Mouse (Mus musculus) left cerebral cortex, adult 9 months (tissue): ENCODE measurements around the gene Syvn1.

Source experiments
- DNase-seq, 2 experiments: peaks; one replicate each; pipeline ENCODE4 v3.0.0; 2022; ENCODE audit warnings: low spot score in 2 of 2

Syvn1 gene

GRCm38 (mm10) chr19:6067724-6068415, 21.5 kb downstream of the Syvn1 start, which contains the start of gene Tm7sf2:
Gene Tm7sf2, minus strand, starts transcription at chr19:6068373.
- peak in 1 of 2 experiments; percentile 86 for DNase-seq

DNA sequence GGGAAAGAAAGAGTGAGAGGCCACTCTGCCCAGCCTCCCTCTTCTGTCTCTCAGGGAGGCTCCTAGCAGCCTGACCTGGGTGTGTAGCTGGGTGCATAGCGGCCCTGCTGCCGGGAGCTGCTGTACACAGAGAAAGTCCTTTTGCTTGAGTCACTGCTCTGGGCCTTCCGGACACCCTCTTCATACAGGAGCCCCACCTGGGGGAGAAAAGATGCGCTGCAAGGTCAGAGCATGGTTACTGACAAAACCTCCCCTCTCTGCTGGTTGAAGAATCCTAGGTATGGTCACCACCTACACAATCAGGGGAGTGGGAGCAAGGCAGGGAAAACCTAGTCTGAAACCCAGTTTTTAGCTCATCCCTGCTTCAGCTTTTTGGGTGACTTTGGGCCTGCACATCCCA, 22.6 kb downstream of the Syvn1 start:
- DNase-seq = no peak

DNA sequence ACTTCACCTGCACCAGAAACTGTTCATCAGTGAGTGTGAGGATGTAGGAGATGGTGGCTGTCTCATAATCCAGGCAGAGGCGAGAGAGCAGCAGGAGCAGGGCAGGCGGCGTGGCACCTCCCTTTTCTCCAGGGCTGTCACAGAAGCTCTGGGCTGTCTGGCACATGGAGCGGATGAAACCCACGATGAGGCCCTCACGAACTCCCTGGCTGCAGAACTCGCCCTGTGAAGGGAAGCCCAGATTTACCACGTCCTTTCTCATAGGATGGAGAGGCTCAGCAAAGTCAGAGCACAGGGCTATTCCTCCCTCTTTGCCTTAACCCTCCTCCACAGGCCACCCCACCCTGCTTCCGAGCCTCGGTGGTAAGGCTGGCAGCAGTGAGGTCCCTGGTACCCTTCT, 23.5 kb downstream of the Syvn1 start:
- DNase-seq = no peak

DNA sequence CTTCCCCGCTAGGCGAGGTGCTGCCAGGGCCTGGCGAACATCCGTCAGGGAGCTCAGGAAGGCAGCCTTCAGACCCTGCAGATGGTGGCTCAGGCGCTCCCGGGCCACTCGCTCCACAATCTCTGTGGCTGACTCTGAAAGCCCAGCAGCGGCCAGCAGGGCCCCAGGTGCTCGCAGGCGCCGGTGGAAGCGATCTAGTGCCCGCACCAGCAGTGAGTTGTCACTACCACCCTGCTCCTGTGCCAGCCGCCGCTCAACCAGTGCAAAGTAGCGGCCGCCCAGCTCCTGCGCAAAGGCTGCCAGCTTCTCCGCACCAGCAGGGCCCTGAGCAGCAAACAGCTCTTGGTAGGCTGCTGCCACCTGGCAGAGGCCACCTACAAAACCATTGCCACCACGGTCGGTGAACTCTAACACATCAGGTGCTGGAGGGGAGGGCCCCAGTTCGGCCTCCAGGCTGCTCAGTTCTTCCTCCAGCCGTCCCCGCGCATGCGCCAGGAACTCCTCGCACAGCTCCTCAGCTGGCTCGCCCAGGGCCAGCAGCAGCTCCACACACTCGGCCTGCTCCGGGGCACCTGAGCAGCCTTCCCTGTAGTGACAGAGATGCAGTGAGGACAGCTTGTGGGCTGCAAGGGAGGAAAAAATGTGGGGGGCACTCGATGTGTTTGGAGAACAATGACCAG, 24.3 kb downstream of the Syvn1 start:
- no peak for DNase-seq

DNA sequence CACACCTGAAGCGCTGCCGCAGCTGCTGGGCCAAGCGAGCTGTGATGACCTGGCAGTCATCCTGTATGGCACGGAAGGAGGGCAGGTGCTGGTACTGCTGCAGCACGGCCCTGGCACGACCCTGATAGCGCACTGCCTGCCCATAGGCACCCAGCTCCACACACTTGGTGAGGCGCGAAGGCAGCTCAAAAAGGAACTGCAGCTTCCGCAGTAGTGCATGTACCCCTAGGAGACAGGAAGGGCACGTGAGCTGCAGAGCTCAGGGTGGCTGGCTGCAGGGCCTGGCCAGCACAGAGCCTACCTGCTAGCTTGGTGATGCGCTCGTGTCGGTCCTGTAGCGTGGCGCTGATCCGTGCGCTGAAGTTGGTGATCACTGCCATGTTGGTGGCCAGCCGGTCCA, 24.9 kb downstream of the Syvn1 start:
- DNase-seq = no peak

- no peak for DNase-seq
These were observed 27.5 kb downstream of the Syvn1 start for GRCm38 (mm10) chr19:6073889-6074288.

GRCm38 (mm10) chr19:6076564-6077393, 30.4 kb downstream of the Syvn1 start, which contains the start of gene Vps51:
Gene Vps51, minus strand, starts transcription at chr19:6077231.
- peak in 1 of 2 experiments; percentile 92 for DNase-seq

- no peak for DNase-seq
These were observed 33.7 kb downstream of the Syvn1 start, which contains the start of gene Tmem262 for GRCm38 (mm10) chr19:6079983-6080480. Gene Tmem262, plus strand, starts transcription at chr19:6080033.

- DNase-seq = no peak
These were observed 35.8 kb downstream of the Syvn1 start, which contains the start of gene Gm28374 for GRCm38 (mm10) chr19:6082156-6082555. Gene Gm28374, minus strand, starts transcription at chr19:6082256.

GRCm38 (mm10) chr19:6084478-6085248, 38.3 kb downstream of the Syvn1 start, which contains the start of the genes Zfpl1 and Cdca5:
Gene Zfpl1, minus strand, starts transcription at chr19:6084956.
Gene Cdca5, plus strand, starts transcription at chr19:6084983.
- DNase-seq = peak; percentile 94 to 97

GRCm38 (mm10) chr19:6085417-6085879, 39.1 kb downstream of the Syvn1 start:
- DNase-seq = no peak

- no peak for DNase-seq
These were observed 42.5 kb downstream of the Syvn1 start for GRCm38 (mm10) chr19:6088841-6089240.

DNA sequence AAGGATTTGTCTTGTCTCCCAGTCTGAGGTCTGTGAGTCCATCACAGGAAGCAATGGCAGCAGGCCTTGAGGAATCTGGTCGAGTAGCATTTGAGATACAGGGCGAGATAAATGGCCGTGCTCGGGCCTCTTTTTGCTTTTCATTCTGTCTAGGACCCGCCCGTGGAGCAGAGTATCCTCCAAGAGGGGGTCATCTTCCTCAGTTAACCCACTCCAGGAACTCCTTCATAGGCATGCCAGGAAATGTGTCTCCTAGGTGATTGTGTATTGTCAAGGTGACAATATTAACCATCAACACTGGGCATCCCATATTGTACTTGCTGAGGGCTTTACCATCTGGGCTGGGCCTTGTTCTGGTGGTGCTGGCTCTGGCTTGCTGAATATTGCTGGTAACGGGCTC, 47.7 kb downstream of the Syvn1 start, which contains the start of gene AC131692.1:
TSS of gene AC131692.1 (plus strand) at position 301 of the 400 bp plus-strand sequence.
- no peak for DNase-seq

GRCm38 (mm10) chr19:6097847-6098246, 51.5 kb downstream of the Syvn1 start:
- DNase-seq = no peak

GRCm38 (mm10) chr19:6101186-6101585, 54.8 kb downstream of the Syvn1 start:
- DNase-seq = no peak

GRCm38 (mm10) chr19:6102169-6102853, 55.9 kb downstream of the Syvn1 start:
- DNase-seq = no peak
